Mouse (Mus musculus) limb, embryonic 14.5 days (tissue): Measurements from ENCODE around the gene Pum3. TPM values are rescaled to one million over a fixed set of nuclear protein-coding genes. Genes with fewer than 3 reads are reported as not detected.

Experiments used
- ATAC-seq: fragments of 200-750 bp; cut with Nextera tagmentation; 2 replicates; pipeline ENCODE4 v1.8.0; 2017; ENCODE audit warnings: low read depth, moderate number of reproducible peaks, moderate TSS enrichment; ENCODE audit not compliant: low FRiP score
- DNase-seq: peaks from one replicate; pipeline ENCODE4 v3.0.0-alpha.2; 2015; ENCODE audit warnings: low spot score
- H3K27ac ChIP-seq: fragments of 300-500 bp; sonication (generic); replicated peaks from 2 replicates; pipeline ENCODE4 v1.5.1; 2014; ENCODE audit warnings: low read depth, mild to moderate bottlenecking, low read length, moderate library complexity, mixed read lengths
- H3K27me3 ChIP-seq: fragments of 300-500 bp; sonication (generic); 2 replicates; pipeline ENCODE4 v1.6.1; 2014; ENCODE audit warnings: low read length, mixed read lengths; ENCODE audit not compliant: control insufficient read depth, insufficient read depth
- H3K36me3 ChIP-seq: fragments of 300-500 bp; sonication (generic); 2 replicates; pipeline ENCODE4 v1.6.1; 2014; ENCODE audit warnings: mild to moderate bottlenecking, low read length, moderate library complexity, mixed read lengths; ENCODE audit not compliant: control insufficient read depth, insufficient read depth
- H3K4me1 ChIP-seq: fragments of 300-500 bp; sonication (generic); 2 replicates; pipeline ENCODE4 v1.6.1; 2014; ENCODE audit warnings: antibody characterized with exemption, low read length, mixed read lengths; ENCODE audit not compliant: control insufficient read depth, insufficient read depth
- H3K4me2 ChIP-seq: fragments of 300-500 bp; sonication (generic); replicated peaks from 2 replicates; pipeline ENCODE4 v1.6.1; 2014; ENCODE audit warnings: low read depth, mild to moderate bottlenecking, low read length, moderate library complexity; ENCODE audit not compliant: severe bottlenecking
- H3K4me3 ChIP-seq: fragments of 300-500 bp; sonication (generic); replicated peaks from 2 replicates; pipeline ENCODE4 v1.5.1; 2014; ENCODE audit warnings: low read length
- H3K9ac ChIP-seq: fragments of 300-500 bp; sonication (generic); 2 replicates; pipeline ENCODE4 v1.6.1; 2014; ENCODE audit warnings: mild to moderate bottlenecking, low read depth, low read length, moderate library complexity; ENCODE audit not compliant: severe bottlenecking
- H3K9me3 ChIP-seq: fragments of 300-500 bp; sonication (generic); 2 replicates; pipeline ENCODE4 v1.6.1; 2016; ENCODE audit warnings: low read length; ENCODE audit not compliant: control insufficient read depth
- POLR2A ChIP-seq: fragments of 200-500 bp; IDR thresholded peaks from 2 replicates; pipeline ENCODE4 v1.8.0; 2012; ENCODE audit warnings: inconsistent platforms, mild to moderate bottlenecking, moderate library complexity, borderline replicate concordance; ENCODE audit not compliant: insufficient read depth, insufficient read length; ENCODE audit errors: extremely low read depth
- WGBS: fragments of 180-500 bp; shearing (Covaris S2); extraction: QIAGEN DNeasy Blood & Tissue Kit; methylation state at CpG from one replicate; pipeline ENCODE4 v1.1.7; 2014; 5-methylcytosine and 5-hydroxymethylcytosine counted together
- polyA plus RNA-seq, 2 experiments: library from polyadenylated mRNA; depleted of rRNA in 1 of 2; stranded (reverse) in 1 of 2; unstranded in 1 of 2; fragments of >200 nt; fragmentation: Nextera tagmentation in 1 of 2; extraction: Ambion mirVana in 1 of 2; gene quantifications; 2 replicates each; pipeline versions ENCODE4 v1.2.1 to v1.2.3; 2012 to 2014

The Pum3 gene
- polyA plus RNA-seq, 2 experiments = 30.6 to 64.2 TPM

- DNase-seq (peak; percentile 8), ATAC-seq (no peak; the same call in 1 of the 2 replicates)
- Histone ChIP-seq H3K9ac (no peak overlapping the region), H3K27ac (no peak overlapping the region), H3K36me3 (no peaks in the 10 kb centered on the region), H3K27me3 (no peaks in the 10 kb centered on the region), H3K4me1 (no peaks in the 10 kb centered on the region), H3K4me2 (no peak overlapping the region), H3K4me3 (no peak overlapping the region), H3K9me3 (no peaks in the 10 kb centered on the region)
- WGBS = 26% methylated on average over 5 of the region's 5 CpGs
- TF ChIP-seq POLR2A = no peak
Observed at GRCm38 (mm10) chr19:27441106-27441505, 11.5 kb upstream of the Pum3 start.

DNA sequence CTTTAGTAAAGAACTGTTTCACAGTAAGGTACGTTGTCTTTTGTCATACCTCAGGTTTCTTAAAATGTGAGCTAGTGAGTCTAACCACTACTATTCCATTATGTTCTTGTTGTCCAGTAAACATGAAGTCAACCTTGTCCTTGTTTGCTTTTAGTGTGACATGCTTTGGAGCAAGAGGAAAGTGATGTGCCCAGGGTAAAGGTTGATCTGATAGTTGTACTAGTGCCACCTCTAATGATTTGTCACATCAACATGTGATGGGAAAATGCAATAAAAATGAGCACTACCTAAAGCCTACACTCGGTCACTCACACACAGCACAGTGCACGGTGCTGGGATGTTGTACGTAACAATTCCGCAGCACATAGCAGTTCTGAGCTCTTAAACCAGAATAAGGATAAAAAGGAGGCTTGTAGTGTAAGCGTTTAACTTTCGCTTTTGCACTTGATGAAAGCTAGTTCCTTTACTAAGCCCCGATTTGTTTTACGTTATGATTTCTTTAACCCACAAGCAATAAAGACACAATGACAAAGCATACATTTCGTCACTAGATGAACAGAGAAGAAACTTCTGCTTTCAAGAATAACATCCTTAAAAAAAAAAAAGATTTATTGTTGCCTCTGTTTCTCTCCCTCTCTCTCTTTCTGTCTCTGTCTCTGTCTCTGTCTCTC, 8.5 kb upstream of the Pum3 start:
- DNase-seq = no peak
- H3K27ac ChIP-seq = no peak overlapping the region
- no peak overlapping the region for H3K4me3 ChIP-seq
- no peak for TF ChIP-seq POLR2A
- no peaks in the 10 kb centered on the region for H3K27me3 ChIP-seq
- no peaks in the 10 kb centered on the region for H3K36me3 ChIP-seq
- H3K9ac ChIP-seq = no peak overlapping the region
- H3K9me3 ChIP-seq = no peaks in the 10 kb centered on the region
- 77% methylated on average over 10 of the region's 10 CpGs for WGBS
- no peaks in the 10 kb centered on the region for H3K4me1 ChIP-seq
- H3K4me2 ChIP-seq = no peak overlapping the region
- no peak for ATAC-seq

- peak overlapping the region; percentile 78 for H3K4me2 ChIP-seq
- TF ChIP-seq POLR2A = no peak
- no peaks in the 10 kb centered on the region for H3K9me3 ChIP-seq
- H3K4me3 ChIP-seq = peak overlapping the region; percentile 88
- DNase-seq = peak; percentile 12
- no peak for ATAC-seq
- H3K27me3 ChIP-seq = no peaks in the 10 kb centered on the region
- WGBS = under 1% methylated on average over 10 of the region's 10 CpGs
- H3K4me1 ChIP-seq = peaks cover 12% of the 10 kb centered on the region
- peaks cover 4% of the 10 kb centered on the region for H3K36me3 ChIP-seq
- H3K27ac ChIP-seq = peak overlapping the region; percentile 92
- peak overlapping the region; percentile 80 for H3K9ac ChIP-seq
Observed at GRCm38 (mm10) chr19:27430406-27430805, 781 bp upstream of the Pum3 start.

DNA sequence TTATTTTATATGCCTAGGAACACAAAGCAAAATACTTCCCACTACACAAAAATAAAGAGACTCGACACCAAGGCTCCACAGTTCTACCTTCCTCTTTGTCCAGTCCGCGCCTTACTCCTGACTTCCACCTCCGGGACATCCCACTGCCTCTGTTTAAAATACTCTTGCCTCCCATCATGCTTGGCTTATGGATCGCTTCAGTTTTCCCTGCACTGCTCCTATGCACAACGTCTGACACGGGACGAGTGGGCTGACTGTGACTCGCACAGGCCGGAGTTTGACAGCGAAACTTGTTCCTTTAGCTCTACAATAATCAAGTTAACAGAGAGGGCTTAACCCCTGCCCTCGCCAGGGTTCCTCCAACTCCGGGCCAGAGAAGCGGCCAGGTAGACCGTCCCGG, 344 bp downstream of the Pum3 start:
- H3K27ac ChIP-seq = peak overlapping the region; percentile 48; the same call in 1 of the 2 replicates
- TF ChIP-seq POLR2A = no peak
- WGBS = 1% methylated on average over 16 of the region's 16 CpGs
- no peaks in the 10 kb centered on the region for H3K9me3 ChIP-seq
- ATAC-seq (peak; percentile 7; the same call in 1 of the 2 replicates), DNase-seq (no peak)
- peak overlapping the region; percentile 60 for H3K9ac ChIP-seq
- H3K4me3 ChIP-seq = peak overlapping the region; percentile 88
- H3K4me2 ChIP-seq = peak overlapping the region; percentile 78
- peaks cover 12% of the 10 kb centered on the region for H3K4me1 ChIP-seq
- H3K27me3 ChIP-seq = no peaks in the 10 kb centered on the region
- peaks cover 15% of the 10 kb centered on the region for H3K36me3 ChIP-seq

GRCm38 (mm10) chr19:27427865-27428264, 1.8 kb downstream of the Pum3 start:
- WGBS = 85% methylated on average over 2 of the region's 2 CpGs
- H3K4me3 ChIP-seq = no peak overlapping the region
- no peak for TF ChIP-seq POLR2A

More at GRCm38 (mm10) chr19:27427865-27428264, 1.8 kb downstream of the Pum3 start:
- Histone ChIP-seq H3K27ac (no peak overlapping the region), H3K36me3 (peaks cover 28% of the 10 kb centered on the region), H3K9ac (no peak overlapping the region), H3K27me3 (no peaks in the 10 kb centered on the region), H3K9me3 (no peaks in the 10 kb centered on the region), H3K4me1 (peaks cover 12% of the 10 kb centered on the region), H3K4me2 (no peak overlapping the region)
- DNase-seq = no peak
- ATAC-seq = no peak
